Mouse (Mus musculus): Measurements from ENCODE around the gene Ttc28. TPM values are rescaled to one million over a fixed set of nuclear protein-coding genes. Genes with fewer than 3 reads are reported as not detected.

Ttc28 gene
- total and polyA plus RNA-seq, 2 experiments from 2014 or later, result 14.5 to 50.4 TPM

- no peaks in the 10 kb centered on the region for H3K27me3 ChIP-seq (ENCODE audit: insufficient read depth, low read length)
- no peaks in the 10 kb centered on the region for H3K9me3 ChIP-seq (ENCODE audit: low read length)
- no peak overlapping the region for H3K4me3 ChIP-seq (ENCODE audit: low read depth, low read length)
- H3K4me1 ChIP-seq (ENCODE audit: insufficient read depth), result peaks cover 32% of the 10 kb centered on the region; the same call in 1 of the 2 replicates
- TF ChIP-seq CTCF (IDR thresholded peaks at IDR 0.05; ENCODE audit: low read depth), result no peak
- H3K27ac ChIP-seq (ENCODE audit: low read depth, low read length), result no peak overlapping the region
- DNase-seq, result peak; percentile 62
- no peak overlapping the region for H3K4me2 ChIP-seq (ENCODE audit: low read depth)
- no peaks in the 10 kb centered on the region for H3K36me3 ChIP-seq (ENCODE audit: insufficient read depth)
- WGBS, result 67% methylated on average over 15 of the region's 15 CpGs
- no peak overlapping the region for H3K9ac ChIP-seq
- no peak for ATAC-seq
These were observed 318.1 kb downstream of the Ttc28 start for GRCm38 (mm10) chr5:111197727-111198126.

- 25% methylated on average over 15 of the region's 15 CpGs for WGBS
- Histone ChIP-seq H3K4me1 (ENCODE audit: insufficient read depth) (peaks cover 46% of the 10 kb centered on the region), H3K27ac (ENCODE audit: low read depth, low read length) (peak overlapping the region; percentile 82; the same call in 1 of the 2 replicates), H3K27me3 (ENCODE audit: insufficient read depth, low read length) (no peaks in the 10 kb centered on the region), H3K4me3 (ENCODE audit: low read depth, low read length) (no peak overlapping the region), H3K9ac (no peak overlapping the region), H3K36me3 (ENCODE audit: insufficient read depth) (no peaks in the 10 kb centered on the region), H3K4me2 (ENCODE audit: low read depth) (no peak overlapping the region), H3K9me3 (ENCODE audit: low read length) (no peaks in the 10 kb centered on the region)
- no peak for ATAC-seq
- DNase-seq, result no peak
- no peak for TF ChIP-seq CTCF (IDR thresholded peaks at IDR 0.05; ENCODE audit: low read depth)
These were observed 320.7 kb downstream of the Ttc28 start for GRCm38 (mm10) chr5:111200167-111200840.

- peak overlapping the region; percentile 82 for H3K27ac ChIP-seq (ENCODE audit: low read depth, low read length)
- DNase-seq, result peak; percentile 82
- no peak overlapping the region for H3K9ac ChIP-seq
These were observed 321.5 kb downstream of the Ttc28 start for GRCm38 (mm10) chr5:111200915-111201610.

GRCm38 (mm10) chr5:111204221-111204620 is 324.6 kb downstream of the Ttc28 start:
- Histone ChIP-seq H3K4me2 (ENCODE audit: low read depth) (no peak overlapping the region), H3K27ac (ENCODE audit: low read depth, low read length) (0 out of 2 replicates have a peak overlapping the region, but pooled peaks have one; percentile 79), H3K4me3 (ENCODE audit: low read depth, low read length) (no peak overlapping the region), H3K9ac (no peak overlapping the region), H3K9me3 (ENCODE audit: low read length) (no peaks in the 10 kb centered on the region), H3K4me1 (ENCODE audit: insufficient read depth) (peaks cover 40% of the 10 kb centered on the region), H3K36me3 (ENCODE audit: insufficient read depth) (no peaks in the 10 kb centered on the region), H3K27me3 (ENCODE audit: insufficient read depth, low read length) (no peaks in the 10 kb centered on the region)
- ATAC-seq, result no peak
- WGBS, result 68% methylated on average over 5 of the region's 5 CpGs
- no peak for TF ChIP-seq CTCF (IDR thresholded peaks at IDR 0.05; ENCODE audit: low read depth)
- DNase-seq, result peak; percentile 34

More at GRCm38 (mm10) chr5:111200915-111201610, 321.5 kb downstream of the Ttc28 start:
- Histone ChIP-seq H3K4me2 (ENCODE audit: low read depth) (no peak overlapping the region), H3K36me3 (ENCODE audit: insufficient read depth) (no peaks in the 10 kb centered on the region), H3K9me3 (ENCODE audit: low read length) (no peaks in the 10 kb centered on the region), H3K4me1 (ENCODE audit: insufficient read depth) (peaks cover 43% of the 10 kb centered on the region), H3K4me3 (ENCODE audit: low read depth, low read length) (no peak overlapping the region), H3K27me3 (ENCODE audit: insufficient read depth, low read length) (no peaks in the 10 kb centered on the region)
- no peak for TF ChIP-seq CTCF (IDR thresholded peaks at IDR 0.05; ENCODE audit: low read depth)
- WGBS, result 16% methylated on average over 16 of the region's 16 CpGs
- ATAC-seq, result peak; percentile 87

GRCm38 (mm10) chr5:111204976-111205586 is 325.5 kb downstream of the Ttc28 start:
- Histone ChIP-seq H3K36me3 (ENCODE audit: insufficient read depth) (no peaks in the 10 kb centered on the region), H3K27ac (ENCODE audit: low read depth, low read length) (peak overlapping the region; percentile 79), H3K4me1 (ENCODE audit: insufficient read depth) (peaks cover 36% of the 10 kb centered on the region), H3K4me2 (ENCODE audit: low read depth) (no peak overlapping the region), H3K9me3 (ENCODE audit: low read length) (no peaks in the 10 kb centered on the region), H3K4me3 (ENCODE audit: low read depth, low read length) (no peak overlapping the region), H3K9ac (0 out of 2 replicates have a peak overlapping the region, but pooled peaks have one; percentile 11), H3K27me3 (ENCODE audit: insufficient read depth, low read length) (no peaks in the 10 kb centered on the region)
- ATAC-seq, result peak; percentile 3; the same call in 1 of the 2 replicates
- TF ChIP-seq CTCF (IDR thresholded peaks at IDR 0.05; ENCODE audit: low read depth), result no peak
- 20% methylated on average over 4 of the region's 4 CpGs for whole genome bisulfite sequencing
- peak; percentile 63 for DNase-seq

GRCm38 (mm10) chr5:111205817-111206216 is 326.2 kb downstream of the Ttc28 start:
- ATAC-seq (no peak), DNase-seq (no peak)
- Histone ChIP-seq H3K9me3 (ENCODE audit: low read length) (no peaks in the 10 kb centered on the region), H3K4me3 (ENCODE audit: low read depth, low read length) (no peak overlapping the region), H3K9ac (no peak overlapping the region), H3K36me3 (ENCODE audit: insufficient read depth) (no peaks in the 10 kb centered on the region), H3K27ac (ENCODE audit: low read depth, low read length) (no peak overlapping the region), H3K4me2 (ENCODE audit: low read depth) (no peak overlapping the region), H3K4me1 (ENCODE audit: insufficient read depth) (peaks cover 32% of the 10 kb centered on the region), H3K27me3 (ENCODE audit: insufficient read depth, low read length) (no peaks in the 10 kb centered on the region)
- no peak for TF ChIP-seq CTCF (IDR thresholded peaks at IDR 0.05; ENCODE audit: low read depth)
- WGBS, result 44% methylated on average over 4 of the region's 4 CpGs
